Mouse (Mus musculus) MEL (cell line): Measurements from ENCODE around the gene Thsd7a.

Experiments
- CHD1 ChIP-seq: IDR thresholded peaks from 2 replicates; pipeline ENCODE4 v1.6.1; 2012; ENCODE audit warnings: low read depth, mild to moderate bottlenecking, inconsistent platforms, low read length, improper control_type of control experiment
- E2F4 ChIP-seq: IDR thresholded peaks from 2 replicates; pipeline ENCODE4 v1.6.1; 2011; ENCODE audit warnings: low read depth, low read length, improper control_type of control experiment, borderline replicate concordance
- EP300 ChIP-seq, 2 experiments: IDR thresholded peaks; 2 replicates each; pipeline ENCODE4 v1.6.1; 2011; ENCODE audit warnings: improper control_type of control experiment in 2 of 2, low read length in 2 of 2, low read depth in 1 of 2, mild to moderate bottlenecking in 1 of 2
- GATA1 ChIP-seq: IDR thresholded peaks from 2 replicates; pipeline ENCODE4 v1.6.1; 2011; ENCODE audit warnings: low read depth, low read length, improper control_type of control experiment
- MAFK ChIP-seq: IDR thresholded peaks from 2 replicates; pipeline ENCODE4 v1.6.1; 2011; ENCODE audit warnings: low read depth, mild to moderate bottlenecking, low read length, improper control_type of control experiment, borderline replicate concordance
- MAX ChIP-seq: IDR thresholded peaks from 2 replicates; pipeline ENCODE4 v1.6.1; 2011; ENCODE audit warnings: low read length, improper control_type of control experiment
- MYC ChIP-seq: IDR thresholded peaks from 2 replicates; pipeline ENCODE4 v1.6.1; 2011; ENCODE audit warnings: low read depth, mild to moderate bottlenecking, low read length, improper control_type of control experiment, moderate library complexity
- POLR2A ChIP-seq, 2 experiments: IDR thresholded peaks; 2 replicates each; pipeline ENCODE4 v1.6.1; 2011 to 2012; ENCODE audit warnings: low read length in 2 of 2, mild to moderate bottlenecking in 2 of 2, control low read depth in 1 of 2, improper control_type of control experiment in 1 of 2, low read depth in 1 of 2, moderate library complexity in 1 of 2; ENCODE audit not compliant: control insufficient read depth in 1 of 2, insufficient read depth in 1 of 2, poor library complexity in 1 of 2
- SMC3 ChIP-seq: IDR thresholded peaks from 2 replicates; pipeline ENCODE4 v1.6.1; 2011; ENCODE audit warnings: low read depth, low read length, improper control_type of control experiment
- TAL1 ChIP-seq: IDR thresholded peaks from 2 replicates; pipeline ENCODE4 v1.6.1; 2012; ENCODE audit warnings: mild to moderate bottlenecking, inconsistent platforms, low read length, moderate library complexity, mixed read lengths
- ZNF384 ChIP-seq: IDR thresholded peaks from 2 replicates; pipeline ENCODE4 v1.6.1; 2012; ENCODE audit warnings: low read depth, mild to moderate bottlenecking, inconsistent platforms, low read length, improper control_type of control experiment

DNA sequence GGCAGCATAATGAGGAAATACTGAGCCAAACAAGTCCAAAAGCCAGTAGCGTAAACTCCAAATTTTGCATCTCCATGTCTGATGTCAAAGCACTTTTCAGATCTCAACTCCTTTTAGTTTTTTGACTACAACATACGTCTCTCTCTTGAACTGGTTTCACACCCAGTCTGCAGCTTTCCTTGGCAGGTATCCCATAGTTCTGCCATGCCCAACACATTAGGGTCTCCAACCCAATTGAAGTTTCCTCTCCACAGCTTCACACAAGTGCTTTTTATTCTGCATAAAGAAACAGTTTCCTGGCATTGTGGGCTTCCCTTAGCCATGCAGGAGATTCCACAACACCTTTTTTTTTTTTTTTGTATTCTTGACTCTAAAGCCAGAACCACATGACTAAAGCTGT, 50.1 kb downstream of the Thsd7a start:
- TF ChIP-seq SMC3 (no peak), ZNF384 (no peak), MYC (no peak), EP300 (IDR thresholded peaks at IDR 0.05; ENCODE audit: low read depth in 1 of 2, low read length in 2 of 2) (no peak), CHD1 (no peak), E2F4 (no peak), POLR2A (IDR thresholded peaks at IDR 0.05; ENCODE audit: control insufficient read depth in 1 of 2, insufficient read depth in 1 of 2, low read depth in 1 of 2, low read length in 2 of 2, poor library complexity in 1 of 2) (no peak), MAFK (no peak), MAX (no peak), TAL1 (no peak), GATA1 (no peak)
